16 mouse cellular contexts compared by ENCODE assay signal in genomic region chr9:16933602-16934001, GRCm38 (mm10).
DNase-seq lines count a peak whose midpoint lies in the region; ATAC-seq and TF ChIP-seq lines count a peak whose summit lies in the region.
"Had no signal": no experiment of that assay in that cellular context is flagged by ENCODE, and none has a peak within 500 bp of the region (broad histone marks: within the 10 kb centered on the region; RNA-seq: fewer than 3 reads in every experiment).

No protein-coding gene starts in this region.

- no peak for TF ChIP-seq CTCF in stomach, postnatal 0 days (IDR thresholded peaks at IDR 0.05; ENCODE audit: low read depth)

- H3K4me3 ChIP-seq in forebrain, embryonic 14.5 days (ENCODE audit: low read depth, low read length): no peak overlapping the region
- H3K4me3 ChIP-seq in forebrain, embryonic 12.5 days (replicated peaks): no peak overlapping the region
- no peak overlapping the region for H3K4me3 ChIP-seq in hindbrain, embryonic 16.5 days (ENCODE audit: low read length)
- no peak overlapping the region for H3K4me3 ChIP-seq in stomach, postnatal 0 days (ENCODE audit: low read depth, low read length)
- H3K4me3 ChIP-seq: embryonic facial prominence, embryonic 15.5 days; forebrain, embryonic 10.5 days; limb, embryonic 15.5 days had no signal

- DNase-seq in forebrain, embryonic 14.5 days (ENCODE audit: low spot score): peak; percentile 11
- DNase-seq in left cerebral cortex, postnatal 4 days: peak; percentile 24
- DNase-seq in left cerebral cortex, adult 9 months (ENCODE audit: low spot score in 2 of 2): no peak
- DNase-seq in NIH3T3 (ENCODE audit: low read depth): peak; percentile 1
- no peak for DNase-seq in stomach, postnatal 0 days (ENCODE audit: low spot score)
- DNase-seq: cerebellum, postnatal 36 days; gastrocnemius, postnatal 14 days; layer of hippocampus, adult 9-11 months; midbrain, embryonic 14.5 days; thymus, postnatal 14 days had no signal

- H3K9me3 ChIP-seq in forebrain, embryonic 14.5 days (replicated peaks; ENCODE audit: control insufficient read depth, low read length): no peaks in the 10 kb centered on the region
- H3K9me3 ChIP-seq in forebrain, embryonic 12.5 days: no peaks in the 10 kb centered on the region
- no peaks in the 10 kb centered on the region for H3K9me3 ChIP-seq in hindbrain, embryonic 16.5 days (ENCODE audit: control insufficient read depth, low read length)
- no peaks in the 10 kb centered on the region for H3K9me3 ChIP-seq in stomach, postnatal 0 days (ENCODE audit: control insufficient read depth, low read length)
- H3K9me3 ChIP-seq: embryonic facial prominence, embryonic 15.5 days; forebrain, embryonic 10.5 days; limb, embryonic 15.5 days had no signal

- no peaks in the 10 kb centered on the region for H3K4me1 ChIP-seq in forebrain, embryonic 14.5 days (ENCODE audit: control insufficient read depth, insufficient read depth, low read length)
- no peaks in the 10 kb centered on the region for H3K4me1 ChIP-seq in forebrain, embryonic 12.5 days
- H3K4me1 ChIP-seq in hindbrain, embryonic 16.5 days (ENCODE audit: control insufficient read depth, insufficient read depth, low read depth, low read length): no peaks in the 10 kb centered on the region
- H3K4me1 ChIP-seq in stomach, postnatal 0 days (replicated peaks; ENCODE audit: control insufficient read depth, insufficient read depth): no peaks in the 10 kb centered on the region
- H3K4me1 ChIP-seq: embryonic facial prominence, embryonic 15.5 days; forebrain, embryonic 10.5 days; limb, embryonic 15.5 days had no signal

- H3K9ac ChIP-seq in forebrain, embryonic 14.5 days (ENCODE audit: low read length): no peak overlapping the region
- H3K9ac ChIP-seq in forebrain, embryonic 12.5 days: no peak overlapping the region
- no peak overlapping the region for H3K9ac ChIP-seq in hindbrain, embryonic 16.5 days (ENCODE audit: low read depth, low read length)
- H3K9ac ChIP-seq in stomach, postnatal 0 days (ENCODE audit: low read length): no peak overlapping the region
- H3K9ac ChIP-seq: embryonic facial prominence, embryonic 15.5 days; limb, embryonic 15.5 days had no signal

- intact Hi-C loops in left cerebral cortex, postnatal 4 days (cut with DNase I): no loop called here

- H3K4me2 ChIP-seq in forebrain, embryonic 14.5 days (ENCODE audit: low read length): no peak overlapping the region
- H3K4me2 ChIP-seq in forebrain, embryonic 12.5 days: no peak overlapping the region
- no peak overlapping the region for H3K4me2 ChIP-seq in hindbrain, embryonic 16.5 days (ENCODE audit: low read length)
- no peak overlapping the region for H3K4me2 ChIP-seq in stomach, postnatal 0 days (replicated peaks; ENCODE audit: low read depth)
- H3K4me2 ChIP-seq: embryonic facial prominence, embryonic 15.5 days; limb, embryonic 15.5 days had no signal

- ATAC-seq in forebrain, embryonic 14.5 days: no peak
- ATAC-seq in forebrain, embryonic 12.5 days (ENCODE audit: low FRiP score): no peak
- ATAC-seq in hindbrain, embryonic 16.5 days: peak; percentile 56; the same call in 1 of the 2 replicates
- no peak for ATAC-seq in stomach, postnatal 0 days (ENCODE audit: low FRiP score, low TSS enrichment)
- ATAC-seq: inflammation-experienced regulatory T-cells, adult 6 months had no signal

- H3K36me3 ChIP-seq in forebrain, embryonic 14.5 days (ENCODE audit: control insufficient read depth, insufficient read depth, low read length): no peaks in the 10 kb centered on the region
- no peaks in the 10 kb centered on the region for H3K36me3 ChIP-seq in forebrain, embryonic 12.5 days (replicated peaks)
- H3K36me3 ChIP-seq in hindbrain, embryonic 16.5 days (ENCODE audit: control insufficient read depth, insufficient read depth, low read length): no peaks in the 10 kb centered on the region
- H3K36me3 ChIP-seq in stomach, postnatal 0 days (ENCODE audit: control insufficient read depth, insufficient read depth, low read length): no peaks in the 10 kb centered on the region
- H3K36me3 ChIP-seq: embryonic facial prominence, embryonic 15.5 days; forebrain, embryonic 10.5 days; limb, embryonic 15.5 days had no signal

- no peak for TF ChIP-seq EP300 in stomach, postnatal 0 days (optimal IDR thresholded peaks at IDR 0.05)

- WGBS in forebrain, embryonic 14.5 days: 55% methylated on average over 1 of the region's 1 CpGs
- 76% methylated on average over 1 of the region's 1 CpGs for WGBS in forebrain, embryonic 12.5 days
- 48% methylated on average over 1 of the region's 1 CpGs for WGBS in hindbrain, embryonic 16.5 days
- WGBS in stomach, postnatal 0 days: 42% methylated on average over 1 of the region's 1 CpGs

- H3K27me3 ChIP-seq in forebrain, embryonic 14.5 days (replicated peaks; ENCODE audit: control insufficient read depth, insufficient read depth, low read length): no peaks in the 10 kb centered on the region
- no peaks in the 10 kb centered on the region for H3K27me3 ChIP-seq in forebrain, embryonic 12.5 days
- H3K27me3 ChIP-seq in hindbrain, embryonic 16.5 days (replicated peaks; ENCODE audit: control insufficient read depth, insufficient read depth, low read length): no peaks in the 10 kb centered on the region
- H3K27me3 ChIP-seq in stomach, postnatal 0 days (ENCODE audit: control insufficient read depth, insufficient read depth, low read length): no peaks in the 10 kb centered on the region
- H3K27me3 ChIP-seq: embryonic facial prominence, embryonic 15.5 days; limb, embryonic 15.5 days had no signal

- no peak overlapping the region for H3K27ac ChIP-seq in forebrain, embryonic 14.5 days (ENCODE audit: low read depth, low read length)
- no peak overlapping the region for H3K27ac ChIP-seq in forebrain, embryonic 12.5 days
- no peak overlapping the region for H3K27ac ChIP-seq in hindbrain, embryonic 16.5 days (ENCODE audit: low read depth, low read length)
- H3K27ac ChIP-seq in stomach, postnatal 0 days (replicated peaks): no peak overlapping the region
- H3K27ac ChIP-seq: embryonic facial prominence, embryonic 15.5 days; forebrain, embryonic 10.5 days; limb, embryonic 15.5 days had no signal

Comparison
In these comparisons a context has a peak if more than half of its experiments do, and no peak if none do; other contexts are left out.
1. DNase-seq: peak in forebrain, embryonic 14.5 days (single experiment), left cerebral cortex, postnatal 4 days (single experiment) and NIH3T3 (single experiment); none in left cerebral cortex, adult 9 months (0 of 2) and stomach, postnatal 0 days (single experiment).